Mouse (Mus musculus) lung, adult 18-20 months (tissue): ENCODE results near the gene Rad23a.

Experiments used
- DNase-seq, 2 experiments: peaks; one replicate each; pipeline ENCODE4 v3.0.0; 2022; ENCODE audit warnings: mixed read lengths in 2 of 2

The Rad23a gene

GRCm38 (mm10) chr8:84813059-84813458 lies 27.4 kb downstream of the Rad23a start:
- peak; percentile 78 to 82 for DNase-seq

- no peak for DNase-seq
Observed at GRCm38 (mm10) chr8:84811303-84811702, 29.2 kb downstream of the Rad23a start.

- peak; percentile 90 to 94 for DNase-seq
Observed at GRCm38 (mm10) chr8:84810896-84811295, 29.6 kb downstream of the Rad23a start.

- no peak for DNase-seq
Observed at GRCm38 (mm10) chr8:84809941-84810280, 30.6 kb downstream of the Rad23a start.

GRCm38 (mm10) chr8:84809109-84809940 lies 31.1 kb downstream of the Rad23a start:
- DNase-seq = no peak

GRCm38 (mm10) chr8:84806031-84806430 lies 34.4 kb downstream of the Rad23a start:
- DNase-seq = no peak

- DNase-seq = peak; percentile 81 to 83
Observed at GRCm38 (mm10) chr8:84799999-84800831, 40.2 kb downstream of the Rad23a start, which contains the start of gene Nfix. Nfix (minus strand) TSS chr8:84800344.

- peak; percentile 56 to 57 for DNase-seq
Observed at GRCm38 (mm10) chr8:84799136-84799931, 41.1 kb downstream of the Rad23a start.

GRCm38 (mm10) chr8:84798446-84799135 lies 41.9 kb downstream of the Rad23a start:
- DNase-seq = no peak

- DNase-seq = no peak
Observed at GRCm38 (mm10) chr8:84797971-84798370, 42.5 kb downstream of the Rad23a start.

GRCm38 (mm10) chr8:84797256-84797797 lies 43.1 kb downstream of the Rad23a start:
- DNase-seq = no peak

GRCm38 (mm10) chr8:84794486-84794885 lies 46.0 kb downstream of the Rad23a start:
- DNase-seq = no peak

- DNase-seq = no peak
Observed at GRCm38 (mm10) chr8:84793791-84794485, 46.5 kb downstream of the Rad23a start.

GRCm38 (mm10) chr8:84793134-84793533 lies 47.3 kb downstream of the Rad23a start:
- DNase-seq = no peak

GRCm38 (mm10) chr8:84792429-84792947 lies 48.0 kb downstream of the Rad23a start:
- no peak for DNase-seq

- DNase-seq = no peak
Observed at GRCm38 (mm10) chr8:84790537-84790936, 49.9 kb downstream of the Rad23a start.

- DNase-seq = no peak
Observed at GRCm38 (mm10) chr8:84789855-84790486, 50.5 kb downstream of the Rad23a start.

- DNase-seq = no peak
Observed at GRCm38 (mm10) chr8:84789345-84789744, 51.1 kb downstream of the Rad23a start.

GRCm38 (mm10) chr8:84788896-84789295 lies 51.6 kb downstream of the Rad23a start:
- DNase-seq = peak; percentile 81 to 89

- no peak for DNase-seq
Observed at GRCm38 (mm10) chr8:84787523-84788302, 52.8 kb downstream of the Rad23a start.
